In the genomic region with DNA sequence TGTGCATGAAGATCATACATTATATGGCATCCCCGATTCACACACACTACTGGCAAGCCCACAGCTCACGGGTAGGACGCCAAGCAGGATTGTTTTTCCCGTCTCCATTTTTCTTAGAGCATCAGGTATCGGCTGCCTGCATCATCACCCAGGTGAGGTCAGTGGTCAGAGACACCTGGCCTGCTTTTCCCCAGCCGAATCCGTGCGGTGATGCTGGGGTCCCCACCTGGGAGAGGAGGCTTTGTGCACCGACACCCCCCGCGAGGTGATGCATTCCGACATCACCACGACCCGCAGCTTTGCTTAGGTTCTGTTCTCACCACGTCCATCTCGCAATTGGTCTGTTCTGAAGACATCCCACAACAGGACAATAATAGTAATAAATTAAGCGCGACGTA, we compare ENCODE assay signal across 8 mouse cellular contexts. TPM values are rescaled to one million over a fixed set of nuclear protein-coding genes. Genes with fewer than 3 reads are reported as not detected.
DNase-seq lines count a peak whose midpoint lies in the region; ATAC-seq and TF ChIP-seq lines count a peak whose summit lies in the region.

No protein-coding gene starts in this region.

- intact Hi-C loops in heart, adult 2 months (cut with DNase I), result no loop called here
- intact Hi-C loops in heart, postnatal 25 days (cut with DNase I), result no loop called here

- H3K4me2 ChIP-seq in heart, embryonic 16.5 days (ENCODE audit: low read depth, low read length), result peak overlapping the region; percentile 99
- H3K4me2 ChIP-seq in liver, embryonic 15.5 days, result peak overlapping the region; percentile 82

- H3K27ac ChIP-seq in heart, adult 2 months, result no peak overlapping the region
- H3K27ac ChIP-seq in heart, embryonic 16.5 days (ENCODE audit: low read length), result no peak overlapping the region
- no peak overlapping the region for H3K27ac ChIP-seq in liver, embryonic 15.5 days (replicated peaks)

- no peaks in the 10 kb centered on the region for H3K79me2 ChIP-seq in heart, adult 2 months (replicated peaks; ENCODE audit: control insufficient read depth, insufficient read depth, low read length)

- TF ChIP-seq EP300 in heart, adult 2 months (IDR thresholded peaks at IDR 0.05; ENCODE audit: insufficient read depth, low read depth, low read length), result no peak

- no peak for TF ChIP-seq POLR2A in heart, adult 2 months (IDR thresholded peaks at IDR 0.05; ENCODE audit: insufficient read depth, low read depth, low read length)

- ATAC-seq in heart, embryonic 16.5 days (replicated peaks; ENCODE audit: extremely low read depth, insufficient read depth, low FRiP score), result no peak
- no peak for ATAC-seq in liver, embryonic 15.5 days (ENCODE audit: insufficient read depth)

- DNase-seq in heart, adult 2 months, result peak in 1 of 2 experiments; percentile 20
- no peak for DNase-seq in heart, postnatal 25 days (ENCODE audit: low spot score)
- peak; percentile 33 for DNase-seq in right cerebral cortex, postnatal 4 days
- no peak for DNase-seq in right cerebral cortex, postnatal 36 days (ENCODE audit: low spot score in 2 of 2)
- peak; percentile 39 to 49 for DNase-seq in thymus, postnatal 36 days
- DNase-seq in urinary bladder, postnatal 14 days (ENCODE audit: low spot score), result no peak

- no peaks in the 10 kb centered on the region for H3K9me3 ChIP-seq in heart, embryonic 16.5 days (replicated peaks; ENCODE audit: control insufficient read depth, low read length)
- H3K9me3 ChIP-seq in liver, embryonic 15.5 days (replicated peaks), result no peaks in the 10 kb centered on the region

- H3K4me3 ChIP-seq in heart, adult 2 months, result peak overlapping the region; percentile 60
- H3K4me3 ChIP-seq in heart, embryonic 16.5 days (ENCODE audit: low read length), result peak overlapping the region; percentile 85
- peak overlapping the region; percentile 61 for H3K4me3 ChIP-seq in liver, embryonic 15.5 days (replicated peaks)

- WGBS in heart, adult 2 months, result 8% methylated on average over 19 of the region's 19 CpGs
- 5% methylated on average over 19 of the region's 19 CpGs for WGBS in heart, embryonic 16.5 days
- WGBS in liver, embryonic 15.5 days (ENCODE audit: insufficient replicate concordance), result 4% methylated on average over 19 of the region's 19 CpGs

- peaks cover 6% of the 10 kb centered on the region for H3K27me3 ChIP-seq in heart, adult 2 months (ENCODE audit: control insufficient read depth, insufficient read depth, low read length)
- peaks cover 13% of the 10 kb centered on the region for H3K27me3 ChIP-seq in heart, embryonic 16.5 days (ENCODE audit: control insufficient read depth, insufficient read depth, low read length)
- H3K27me3 ChIP-seq in liver, embryonic 15.5 days, result peaks cover 40% of the 10 kb centered on the region

- H3K36me3 ChIP-seq in heart, adult 2 months (ENCODE audit: control insufficient read depth, insufficient read depth, low read length), result no peaks in the 10 kb centered on the region
- H3K36me3 ChIP-seq in heart, embryonic 16.5 days (ENCODE audit: control insufficient read depth, insufficient read depth), result no peaks in the 10 kb centered on the region
- no peaks in the 10 kb centered on the region for H3K36me3 ChIP-seq in liver, embryonic 15.5 days (replicated peaks)

- H3K4me1 ChIP-seq in heart, adult 2 months (ENCODE audit: control insufficient read depth, insufficient read depth, low read length), result peaks cover 2% of the 10 kb centered on the region; the same call in 1 of the 2 replicates
- H3K4me1 ChIP-seq in heart, embryonic 16.5 days (ENCODE audit: control insufficient read depth, insufficient read depth, low read length), result peaks cover 4% of the 10 kb centered on the region; the same call in 1 of the 2 replicates
- peaks cover 9% of the 10 kb centered on the region; the same call in 1 of the 2 replicates for H3K4me1 ChIP-seq in liver, embryonic 15.5 days (replicated peaks)

- no peak for TF ChIP-seq CTCF in heart, adult 2 months (IDR thresholded peaks at IDR 0.05)

- H3K9ac ChIP-seq in heart, adult 2 months (ENCODE audit: low read depth, low read length), result no peak overlapping the region; the same call in 1 of the 2 replicates
- H3K9ac ChIP-seq in heart, embryonic 16.5 days (ENCODE audit: low read length), result peak overlapping the region; percentile 80
- H3K9ac ChIP-seq in liver, embryonic 15.5 days, result no peak overlapping the region

RNA-seq across cellular contexts. Expression of gene Ica1l, which starts 0.6 kb away (rescaled TPM):
- total RNA-seq in heart, adult 2 months (2021), result under 1 TPM; 0.31 to 0.45 TPM
- 0.14 and 0.35 TPM in 2 replicates for polyA plus RNA-seq in heart, adult 2 months (2012; rRNA removed)
- total RNA-seq in heart, postnatal 25 days (2021), result under 1 TPM; 0.29 to 0.45 TPM
- polyA plus RNA-seq in heart, embryonic 16.5 days (2015; fragmentation: Nextera tagmentation; extraction: Ambion mirVana), result 0.15 and 0.20 TPM in 2 replicates
- polyA plus RNA-seq in liver, embryonic 15.5 days (2015; fragmentation: Nextera tagmentation; extraction: Ambion mirVana), result 0.17 and 0.31 TPM in 2 replicates

RNA-seq across cellular contexts. Expression of gene Carf, which starts 55.6 kb away (rescaled TPM):
- 1 to 10 TPM; 6.8 to 7.3 TPM for total RNA-seq in heart, adult 2 months (2021)
- polyA plus RNA-seq in heart, adult 2 months (2012; rRNA removed), result 1.8 and 5.4 TPM in 2 replicates
- total RNA-seq in heart, postnatal 25 days (2021), result 1 to 10 TPM; 6.4 to 9.0 TPM
- polyA plus RNA-seq in heart, embryonic 16.5 days (2015; fragmentation: Nextera tagmentation; extraction: Ambion mirVana), result 4.0 and 5.4 TPM in 2 replicates
- polyA plus RNA-seq in liver, embryonic 15.5 days (2015; fragmentation: Nextera tagmentation; extraction: Ambion mirVana), result 1.2 and 1.6 TPM in 2 replicates

RNA-seq across cellular contexts. Expression of gene Wdr12, which starts 56.0 kb away (rescaled TPM):
- total RNA-seq in heart, adult 2 months (2021), result 10 to 100 TPM; 11.9 to 13.9 TPM
- polyA plus RNA-seq in heart, adult 2 months (2012; rRNA removed), result 5.8 and 8.1 TPM in 2 replicates
- total RNA-seq in heart, postnatal 25 days (2021), result 1 to 10 TPM; 9.5 to 9.6 TPM
- polyA plus RNA-seq in heart, embryonic 16.5 days (2015; fragmentation: Nextera tagmentation; extraction: Ambion mirVana), result 31.0 and 35.3 TPM in 2 replicates
- 27.9 and 33.8 TPM in 2 replicates for polyA plus RNA-seq in liver, embryonic 15.5 days (2015; fragmentation: Nextera tagmentation; extraction: Ambion mirVana)

Comparison
In these comparisons a context has a peak if more than half of its experiments do, and no peak if none do; other contexts are left out.
1. DNase-seq: peak in right cerebral cortex, postnatal 4 days (single experiment) and thymus, postnatal 36 days (2 of 2); none in heart, postnatal 25 days (single experiment), right cerebral cortex, postnatal 36 days (0 of 2) and urinary bladder, postnatal 14 days (single experiment).
2. Peak in every context shown above with its lines, with median percentiles within 50 percentile points of each other: H3K4me3 ChIP-seq.